Mouse (Mus musculus): ENCODE data around the gene Arhgap40. TPM values are rescaled to one million over a fixed set of nuclear protein-coding genes. Genes with fewer than 3 reads are reported as not detected.

Arhgap40 gene
- polyA plus RNA-seq, 1 experiment from 2014 or later: not detected

DNA sequence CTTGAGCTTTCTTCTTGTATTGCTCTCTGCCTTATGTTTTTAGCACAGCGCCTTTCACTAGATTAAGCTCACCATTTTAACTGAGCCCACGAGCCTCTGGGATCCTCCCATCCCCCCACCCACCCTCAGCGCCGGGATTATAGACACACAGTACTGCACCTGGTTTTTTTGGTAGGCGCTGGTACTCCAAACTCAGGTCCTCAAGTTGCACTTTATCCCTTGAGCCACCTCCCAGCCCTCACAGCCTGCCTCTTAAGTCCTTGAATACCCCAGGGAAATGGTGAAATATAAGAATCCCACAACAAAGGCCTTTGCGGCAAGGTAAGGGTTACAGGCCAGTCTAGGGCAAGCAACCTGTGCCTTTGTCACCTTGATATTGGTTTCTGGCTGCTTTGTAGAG is 7.2 kb downstream of the Arhgap40 start:
- Histone ChIP-seq H3K27ac (ENCODE audit: low read depth, low read length) (no peak overlapping the region), H3K4me2 (replicated peaks; ENCODE audit: low read depth) (no peak overlapping the region), H3K27me3 (replicated peaks; ENCODE audit: control insufficient read depth, insufficient read depth, low read length) (no peaks in the 10 kb centered on the region), H3K9me3 (ENCODE audit: control insufficient read depth) (no peaks in the 10 kb centered on the region), H3K36me3 (ENCODE audit: control insufficient read depth, insufficient read depth) (no peaks in the 10 kb centered on the region), H3K9ac (ENCODE audit: low read depth, low read length) (no peak overlapping the region), H3K4me1 (replicated peaks; ENCODE audit: control insufficient read depth, insufficient read depth, low read length) (no peaks in the 10 kb centered on the region), H3K4me3 (ENCODE audit: low read depth, low read length) (no peak overlapping the region)
- no peak for ATAC-seq
- TF ChIP-seq CTCF (IDR thresholded peaks at IDR 0.05; ENCODE audit: low read depth): no peak
- WGBS: 74% methylated on average over 6 of the region's 6 CpGs

DNA sequence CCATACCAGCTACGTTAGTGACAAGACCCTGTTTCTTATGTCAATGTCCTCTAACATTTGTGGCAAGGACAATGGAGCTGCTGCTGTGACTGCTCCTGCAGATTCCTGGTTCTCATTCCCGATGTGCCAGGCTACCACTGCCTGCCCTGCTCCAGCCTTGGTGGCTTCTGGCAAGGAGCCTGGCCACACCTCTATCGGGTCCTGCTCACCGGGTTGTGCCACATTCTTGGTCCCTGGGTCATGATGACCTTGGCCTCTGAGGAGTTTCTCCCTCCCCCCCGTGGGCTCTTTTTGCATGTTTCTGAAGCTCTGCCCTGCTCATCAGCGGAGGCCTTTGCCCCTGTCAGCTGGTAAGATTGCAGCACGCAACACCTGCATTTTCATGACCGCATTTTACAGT is 10.5 kb downstream of the Arhgap40 start:
- no peak overlapping the region for H3K4me2 ChIP-seq (replicated peaks; ENCODE audit: low read depth)
- no peaks in the 10 kb centered on the region for H3K36me3 ChIP-seq (ENCODE audit: control insufficient read depth, insufficient read depth)
- 68% methylated on average over 8 of the region's 8 CpGs for WGBS
- H3K27ac ChIP-seq (ENCODE audit: low read depth, low read length): no peak overlapping the region
- no peak for TF ChIP-seq CTCF (IDR thresholded peaks at IDR 0.05; ENCODE audit: low read depth)
- H3K9me3 ChIP-seq (ENCODE audit: control insufficient read depth): no peaks in the 10 kb centered on the region
- no peak overlapping the region for H3K9ac ChIP-seq (ENCODE audit: low read depth, low read length)
- no peak overlapping the region for H3K4me3 ChIP-seq (ENCODE audit: low read depth, low read length)
- H3K4me1 ChIP-seq (replicated peaks; ENCODE audit: control insufficient read depth, insufficient read depth, low read length): no peaks in the 10 kb centered on the region
- no peak for ATAC-seq
- H3K27me3 ChIP-seq (replicated peaks; ENCODE audit: control insufficient read depth, insufficient read depth, low read length): no peaks in the 10 kb centered on the region

DNA sequence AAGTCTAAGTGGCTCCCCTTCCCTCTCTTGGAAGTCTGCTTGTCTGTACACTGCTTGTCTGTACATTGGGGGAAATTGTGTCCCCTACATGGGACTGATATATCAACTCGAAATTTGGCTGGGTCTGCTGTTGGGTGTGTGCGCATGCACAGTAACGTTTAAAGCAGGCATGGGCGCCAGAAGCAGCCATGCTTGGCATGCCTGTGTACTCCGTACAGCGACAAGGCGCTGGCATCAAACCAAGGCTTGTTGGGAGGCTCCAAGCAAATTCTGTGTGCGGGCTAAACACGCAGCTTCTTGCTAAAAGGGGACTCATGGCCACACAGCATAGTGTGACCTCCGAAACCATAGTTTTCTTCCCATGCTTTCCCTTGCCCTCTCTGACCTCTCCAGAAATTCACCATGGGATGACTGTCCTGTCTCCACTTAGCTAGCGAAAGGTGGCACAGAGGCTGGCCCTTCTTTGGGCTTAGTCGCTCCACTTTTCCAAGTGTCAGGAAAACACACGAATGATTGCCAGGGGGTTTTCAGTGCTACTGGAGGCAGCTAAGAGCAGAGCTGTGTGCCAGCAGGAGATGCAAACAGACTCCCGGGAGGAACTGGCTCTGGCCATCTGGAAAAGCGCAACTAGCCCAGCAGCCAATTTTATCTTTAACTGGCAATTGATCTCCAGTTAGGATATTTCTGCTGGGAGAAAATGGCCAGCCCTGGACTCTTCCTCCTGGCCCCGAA is 11.7 kb downstream of the Arhgap40 start:
- TF ChIP-seq CTCF (IDR thresholded peaks at IDR 0.05; ENCODE audit: low read depth): no peak
- WGBS: 82% methylated on average over 16 of the region's 16 CpGs

DNA sequence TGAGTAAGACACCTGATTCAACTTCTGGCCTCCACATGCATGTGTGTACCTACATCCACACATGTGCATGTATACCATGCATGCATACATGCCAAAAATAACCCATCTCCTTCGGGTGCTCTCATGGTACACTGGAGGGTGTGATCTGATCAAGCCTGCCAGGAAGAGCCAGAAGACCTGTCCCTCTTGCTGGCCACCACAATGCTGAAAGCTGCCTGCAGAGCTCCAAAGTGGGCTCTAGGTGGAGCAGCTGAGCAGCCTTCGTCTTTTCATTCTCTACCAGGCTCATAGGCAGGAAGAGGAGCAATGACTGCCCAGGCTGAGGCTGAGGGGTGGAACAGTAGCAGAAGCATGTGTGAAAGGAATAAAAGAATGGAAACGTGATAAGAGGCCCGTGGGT is 21.5 kb downstream of the Arhgap40 start:
- WGBS: 4% methylated on average over 4 of the region's 4 CpGs
- Histone ChIP-seq H3K4me1 (replicated peaks; ENCODE audit: control insufficient read depth, insufficient read depth, low read length) (no peaks in the 10 kb centered on the region), H3K4me2 (replicated peaks; ENCODE audit: low read depth) (no peak overlapping the region), H3K9ac (ENCODE audit: low read depth, low read length) (no peak overlapping the region), H3K27ac (ENCODE audit: low read depth, low read length) (no peak overlapping the region), H3K27me3 (replicated peaks; ENCODE audit: control insufficient read depth, insufficient read depth, low read length) (no peaks in the 10 kb centered on the region), H3K36me3 (ENCODE audit: control insufficient read depth, insufficient read depth) (no peaks in the 10 kb centered on the region), H3K4me3 (ENCODE audit: low read depth, low read length) (no peak overlapping the region), H3K9me3 (ENCODE audit: control insufficient read depth) (peaks cover 2% of the 10 kb centered on the region; the same call in 1 of the 2 replicates)
- TF ChIP-seq CTCF (IDR thresholded peaks at IDR 0.05; ENCODE audit: low read depth): peak; percentile 83
- no peak for ATAC-seq

More for the DNA sequence above, 11.7 kb downstream of the Arhgap40 start:
- no peak overlapping the region for H3K4me3 ChIP-seq (ENCODE audit: low read depth, low read length)
- H3K36me3 ChIP-seq (ENCODE audit: control insufficient read depth, insufficient read depth): no peaks in the 10 kb centered on the region
- no peak overlapping the region for H3K4me2 ChIP-seq (replicated peaks; ENCODE audit: low read depth)
- no peaks in the 10 kb centered on the region for H3K4me1 ChIP-seq (replicated peaks; ENCODE audit: control insufficient read depth, insufficient read depth, low read length)
- H3K9ac ChIP-seq (ENCODE audit: low read depth, low read length): no peak overlapping the region
- H3K27me3 ChIP-seq (replicated peaks; ENCODE audit: control insufficient read depth, insufficient read depth, low read length): no peaks in the 10 kb centered on the region
- H3K9me3 ChIP-seq (ENCODE audit: control insufficient read depth): no peaks in the 10 kb centered on the region
- ATAC-seq: no peak
- no peak overlapping the region for H3K27ac ChIP-seq (ENCODE audit: low read depth, low read length)

DNA sequence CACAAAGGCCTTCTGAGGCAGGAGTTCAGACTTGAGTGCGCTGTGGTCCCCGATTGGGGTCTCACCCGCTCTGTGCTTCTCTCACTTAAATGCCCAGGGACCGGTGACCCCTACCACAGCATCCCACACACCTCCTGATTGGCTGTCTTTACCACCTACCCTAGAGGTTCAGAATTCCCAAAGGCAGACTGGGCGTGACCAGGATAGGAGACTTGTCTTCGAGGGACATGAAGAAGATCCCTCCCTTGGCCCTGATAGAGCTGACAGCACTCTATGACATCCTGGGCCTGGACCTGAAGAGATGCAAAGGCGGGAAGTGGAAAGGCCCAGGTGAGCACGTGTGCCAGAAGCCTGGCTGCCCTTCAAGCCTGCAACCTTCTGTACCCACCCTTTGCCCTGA is 22.0 kb downstream of the Arhgap40 start:
- 73% methylated on average over 8 of the region's 8 CpGs for WGBS
- ATAC-seq: no peak
- no peak overlapping the region for H3K4me3 ChIP-seq (ENCODE audit: low read depth, low read length)
- no peak overlapping the region for H3K9ac ChIP-seq (ENCODE audit: low read depth, low read length)
- no peaks in the 10 kb centered on the region for H3K4me1 ChIP-seq (replicated peaks; ENCODE audit: control insufficient read depth, insufficient read depth, low read length)
- H3K9me3 ChIP-seq (ENCODE audit: control insufficient read depth): peaks cover 2% of the 10 kb centered on the region; the same call in 1 of the 2 replicates
- no peaks in the 10 kb centered on the region for H3K27me3 ChIP-seq (replicated peaks; ENCODE audit: control insufficient read depth, insufficient read depth, low read length)
- no peak overlapping the region for H3K4me2 ChIP-seq (replicated peaks; ENCODE audit: low read depth)
- TF ChIP-seq CTCF (IDR thresholded peaks at IDR 0.05; ENCODE audit: low read depth): no peak
- H3K27ac ChIP-seq (ENCODE audit: low read depth, low read length): no peak overlapping the region
- H3K36me3 ChIP-seq (ENCODE audit: control insufficient read depth, insufficient read depth): no peaks in the 10 kb centered on the region

DNA sequence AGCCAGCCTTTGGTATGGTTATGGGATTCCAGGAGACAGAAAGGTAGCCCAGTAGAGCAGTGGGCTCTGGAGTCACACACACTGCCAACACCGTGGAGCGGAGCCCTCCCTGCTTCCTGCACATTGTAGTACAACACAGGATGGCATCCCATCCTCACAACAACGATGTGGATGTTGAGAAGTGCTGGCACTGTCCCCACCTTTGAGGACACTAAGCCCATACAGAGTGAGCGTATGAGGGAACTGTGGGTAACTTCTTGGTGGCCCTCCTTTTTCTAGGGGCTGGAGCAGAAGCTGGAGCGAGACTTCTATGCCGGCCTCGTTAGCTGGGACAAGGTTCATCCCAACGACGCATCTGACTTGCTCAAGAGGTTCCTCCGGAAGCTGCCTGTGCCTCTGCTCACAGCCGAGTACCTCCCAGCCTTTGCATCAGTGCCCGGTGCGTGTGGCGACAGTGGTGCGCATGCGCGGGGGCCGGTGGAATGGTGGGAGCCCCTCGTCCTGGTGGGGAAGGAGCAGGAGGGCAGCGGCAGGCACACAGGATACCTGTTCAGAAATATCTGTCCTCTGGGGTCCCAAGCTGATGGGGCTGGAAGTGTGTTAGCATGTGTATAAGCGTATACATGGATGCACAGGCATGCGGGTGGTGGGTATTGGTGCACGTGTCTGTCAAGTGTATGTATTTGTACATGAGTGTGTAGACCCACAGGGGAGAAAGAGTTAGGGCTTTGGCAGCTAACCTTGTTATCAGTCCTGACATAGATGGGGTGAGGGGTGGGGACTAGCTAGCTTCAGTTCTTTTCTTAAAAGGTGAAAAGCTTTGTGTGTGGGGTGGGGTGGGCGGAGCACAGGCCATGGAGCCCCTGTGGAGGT is 27.1 kb downstream of the Arhgap40 start:
- no peaks in the 10 kb centered on the region for H3K4me1 ChIP-seq (replicated peaks; ENCODE audit: control insufficient read depth, insufficient read depth, low read length)
- H3K9me3 ChIP-seq (ENCODE audit: control insufficient read depth): no peaks in the 10 kb centered on the region
- H3K4me3 ChIP-seq (ENCODE audit: low read depth, low read length): no peak overlapping the region
- no peak overlapping the region for H3K4me2 ChIP-seq (replicated peaks; ENCODE audit: low read depth)
- 52% methylated on average over 24 of the region's 24 CpGs for WGBS
- no peaks in the 10 kb centered on the region for H3K27me3 ChIP-seq (replicated peaks; ENCODE audit: control insufficient read depth, insufficient read depth, low read length)
- TF ChIP-seq CTCF (IDR thresholded peaks at IDR 0.05; ENCODE audit: low read depth): no peak
- no peak overlapping the region for H3K9ac ChIP-seq (ENCODE audit: low read depth, low read length)
- ATAC-seq: no peak
- H3K27ac ChIP-seq (ENCODE audit: low read depth, low read length): no peak overlapping the region
- no peaks in the 10 kb centered on the region for H3K36me3 ChIP-seq (ENCODE audit: control insufficient read depth, insufficient read depth)
